Mouse (Mus musculus): Measurements from ENCODE around the gene Cep295nl.

The Cep295nl gene

GRCm38 (mm10) chr11:118355205-118355604 lies 12.9 kb upstream of the Cep295nl start:
- peak; percentile 82 for DNase-seq (ENCODE audit: low spot score in 2 of 2)

- no peak for DNase-seq (ENCODE audit: low spot score in 2 of 2)
Observed at GRCm38 (mm10) chr11:118354636-118355191, 12.4 kb upstream of the Cep295nl start.

- no peak for DNase-seq (ENCODE audit: low spot score in 2 of 2)
Observed at GRCm38 (mm10) chr11:118349494-118349893, 7.2 kb upstream of the Cep295nl start.

GRCm38 (mm10) chr11:118348877-118349276 lies 6.6 kb upstream of the Cep295nl start:
- DNase-seq (ENCODE audit: low spot score in 2 of 2) = no peak

- DNase-seq (ENCODE audit: low spot score in 2 of 2) = no peak
Observed at GRCm38 (mm10) chr11:118348419-118348818, 6.1 kb upstream of the Cep295nl start.

- no peak for DNase-seq (ENCODE audit: low spot score in 2 of 2)
Observed at GRCm38 (mm10) chr11:118347911-118348310, 5.6 kb upstream of the Cep295nl start.

- no peak for DNase-seq (ENCODE audit: low spot score in 2 of 2)
Observed at GRCm38 (mm10) chr11:118347391-118347790, 5.1 kb upstream of the Cep295nl start.

- no peak for DNase-seq (ENCODE audit: low spot score in 2 of 2)
Observed at GRCm38 (mm10) chr11:118346395-118347096, 4.2 kb upstream of the Cep295nl start.

GRCm38 (mm10) chr11:118345693-118346092 lies 3.4 kb upstream of the Cep295nl start:
- DNase-seq (ENCODE audit: low spot score in 2 of 2) = no peak

- DNase-seq (ENCODE audit: low spot score in 2 of 2) = no peak
Observed at GRCm38 (mm10) chr11:118343629-118344028, 1.3 kb upstream of the Cep295nl start.

GRCm38 (mm10) chr11:118337491-118338168 lies 4.7 kb downstream of the Cep295nl start:
- DNase-seq (ENCODE audit: low spot score in 2 of 2) = peak; percentile 54 to 70

- no peak for DNase-seq (ENCODE audit: low spot score in 2 of 2)
Observed at GRCm38 (mm10) chr11:118333431-118333830, 8.9 kb downstream of the Cep295nl start.

GRCm38 (mm10) chr11:118332376-118332775 lies 9.9 kb downstream of the Cep295nl start:
- no peak for DNase-seq (ENCODE audit: low spot score in 2 of 2)

GRCm38 (mm10) chr11:118330777-118331176 lies 11.5 kb downstream of the Cep295nl start:
- DNase-seq (ENCODE audit: low spot score in 2 of 2) = peak; percentile 74 to 77

GRCm38 (mm10) chr11:118330361-118330760 lies 11.9 kb downstream of the Cep295nl start:
- DNase-seq (ENCODE audit: low spot score in 2 of 2) = no peak

- no peak for DNase-seq (ENCODE audit: low spot score in 2 of 2)
Observed at GRCm38 (mm10) chr11:118328947-118329346, 13.4 kb downstream of the Cep295nl start.

GRCm38 (mm10) chr11:118328511-118328910 lies 13.8 kb downstream of the Cep295nl start:
- DNase-seq (ENCODE audit: low spot score in 2 of 2) = no peak

- DNase-seq (ENCODE audit: low spot score in 2 of 2) = peak; percentile 85 to 90
Observed at GRCm38 (mm10) chr11:118326991-118327971, 15.0 kb downstream of the Cep295nl start.

GRCm38 (mm10) chr11:118326491-118326890 lies 15.8 kb downstream of the Cep295nl start:
- DNase-seq (ENCODE audit: low spot score in 2 of 2) = no peak

- no peak for DNase-seq (ENCODE audit: low spot score in 2 of 2)
Observed at GRCm38 (mm10) chr11:118324541-118324940, 17.8 kb downstream of the Cep295nl start.

- DNase-seq (ENCODE audit: low spot score in 2 of 2) = no peak
Observed at GRCm38 (mm10) chr11:118323974-118324373, 18.3 kb downstream of the Cep295nl start.

- no peak for DNase-seq (ENCODE audit: low spot score in 2 of 2)
Observed at GRCm38 (mm10) chr11:118322647-118323046, 19.7 kb downstream of the Cep295nl start.
